Mouse (Mus musculus) heart, postnatal 0 days (tissue): ENCODE results near the gene Cd5.

ENCODE experiments used
- CTCF ChIP-seq: IDR thresholded peaks from 2 replicates; pipeline ENCODE4 v1.5.1; 2016; ENCODE audit warnings: antibody characterized with exemption, control low read depth, low read depth
- EP300 ChIP-seq: IDR thresholded peaks from 2 replicates; pipeline ENCODE4 v1.6.1; 2016; ENCODE audit warnings: antibody characterized with exemption, low read depth

DNA sequence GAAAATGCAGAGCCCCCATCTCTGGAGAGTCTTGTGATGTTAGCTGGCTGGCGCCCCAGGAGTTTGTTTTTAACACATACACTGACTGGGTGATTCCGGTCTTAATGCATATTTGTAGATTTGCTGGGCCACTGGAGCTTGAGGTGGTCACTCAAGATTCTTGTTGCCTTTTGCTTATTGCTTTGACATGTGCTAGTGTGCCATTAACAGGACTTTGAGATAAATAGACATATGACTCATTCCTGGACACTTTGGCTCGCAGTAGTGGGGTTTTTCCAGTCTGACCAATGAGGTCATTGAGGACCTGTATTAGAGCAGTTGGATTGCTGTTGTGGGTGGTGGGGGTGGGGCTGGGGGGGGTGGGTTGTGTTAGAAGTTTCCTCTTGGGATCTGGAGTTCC lies 48.5 kb downstream of the Cd5 start:
- TF ChIP-seq CTCF (no peak), EP300 (no peak)
